Mouse (Mus musculus) heart, postnatal 0 days (tissue): ENCODE data around the gene Srp72.

Source experiments
- CTCF ChIP-seq: IDR thresholded peaks from 2 replicates; pipeline ENCODE4 v1.5.1; 2016; ENCODE audit warnings: antibody characterized with exemption, control low read depth, low read depth
- EP300 ChIP-seq: IDR thresholded peaks from 2 replicates; pipeline ENCODE4 v1.6.1; 2016; ENCODE audit warnings: antibody characterized with exemption, low read depth

DNA sequence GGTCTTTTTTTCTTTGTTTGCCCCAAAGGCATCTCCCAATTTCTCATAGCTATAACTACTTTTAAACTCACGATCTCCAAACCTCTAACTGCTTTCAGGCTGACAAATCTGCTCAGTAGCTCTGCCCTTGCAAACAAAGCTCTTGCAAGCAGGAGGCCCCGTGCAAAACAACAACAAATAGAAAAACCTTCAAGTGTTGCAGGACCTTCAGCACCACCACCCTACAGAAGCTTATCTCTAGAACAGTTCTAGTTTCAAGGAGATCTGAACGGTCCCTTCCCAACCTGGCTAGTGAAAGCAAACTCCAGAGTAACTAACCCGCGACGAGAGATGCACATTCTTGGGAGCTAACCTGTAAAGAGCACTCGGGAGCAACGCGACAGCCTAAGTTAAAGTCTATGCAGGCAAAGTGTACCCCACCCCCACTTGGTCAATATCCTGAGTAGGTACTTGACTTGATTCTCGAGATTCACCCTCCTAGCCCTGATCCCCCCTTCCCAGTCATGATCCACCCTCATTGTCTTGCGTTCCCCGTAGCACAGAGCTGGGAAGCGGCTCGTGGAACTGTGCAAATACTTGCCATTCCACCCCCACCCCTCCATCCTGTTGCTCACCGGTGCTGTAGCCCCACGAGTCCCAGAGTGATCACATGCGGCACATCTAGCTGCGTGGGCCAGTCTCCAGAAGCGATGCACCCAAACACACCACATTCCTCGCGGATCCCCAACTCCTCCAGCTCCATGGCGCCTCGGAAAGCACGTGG, 24.0 kb upstream of the Srp72 start:
- no peak for TF ChIP-seq CTCF
- 0 out of 2 replicates have a peak, but pooled peaks have one; percentile 0 for TF ChIP-seq EP300
